Mouse (Mus musculus) heart, embryonic 16.5 days (tissue): ENCODE measurements around the gene Soat1. TPM values are rescaled to one million over a fixed set of nuclear protein-coding genes. Genes with fewer than 3 reads are reported as not detected.
"Not testable (repeated sequence)": the region's sequence is repeated elsewhere in the genome, so short reads cannot be mapped to it uniquely, and the experiment has no call there.

ENCODE experiments used
- ATAC-seq: fragments of 200-750 bp; cut with Nextera tagmentation; replicated peaks from 2 replicates; pipeline ENCODE4 v1.8.0; 2017; ENCODE audit warnings: moderate number of reproducible peaks; ENCODE audit not compliant: insufficient read depth, low FRiP score; ENCODE audit errors: extremely low read depth
- H3K27ac ChIP-seq: fragments of 300-500 bp; sonication (generic); 2 replicates; pipeline ENCODE4 v1.5.1; 2014; ENCODE audit warnings: mild to moderate bottlenecking, low read length, control low read depth, moderate library complexity
- H3K27me3 ChIP-seq: fragments of 300-500 bp; sonication (generic); 2 replicates; pipeline ENCODE4 v1.6.1; 2014; ENCODE audit warnings: low read length, mixed read lengths; ENCODE audit not compliant: control insufficient read depth, insufficient read depth
- H3K36me3 ChIP-seq: fragments of 300-500 bp; sonication (generic); 2 replicates; pipeline ENCODE4 v1.6.1; 2014; ENCODE audit not compliant: control insufficient read depth, insufficient read depth
- H3K4me1 ChIP-seq: fragments of 300-500 bp; sonication (generic); 2 replicates; pipeline ENCODE4 v1.6.1; 2014; ENCODE audit warnings: low read length, mixed read lengths; ENCODE audit not compliant: control insufficient read depth, insufficient read depth
- H3K4me2 ChIP-seq: fragments of 300-500 bp; sonication (generic); 2 replicates; pipeline ENCODE4 v1.6.1; 2014; ENCODE audit warnings: low read depth, mild to moderate bottlenecking, control low read depth, low read length
- H3K4me3 ChIP-seq: fragments of 300-500 bp; sonication (generic); 2 replicates; pipeline ENCODE4 v1.5.1; 2014; ENCODE audit warnings: mild to moderate bottlenecking, control low read depth, low read length
- H3K9ac ChIP-seq: fragments of 300-500 bp; sonication (generic); 2 replicates; pipeline ENCODE4 v1.6.1; 2014; ENCODE audit warnings: low read length, control low read depth
- H3K9me3 ChIP-seq: fragments of 300-500 bp; sonication (generic); replicated peaks from 2 replicates; pipeline ENCODE4 v1.6.1; 2016; ENCODE audit warnings: low read length; ENCODE audit not compliant: control insufficient read depth
- WGBS: fragments of 180-500 bp; shearing (Covaris S2); extraction: QIAGEN DNeasy Blood & Tissue Kit; methylation state at CpG from one replicate; pipeline ENCODE4 v1.1.7; 2014; 5-methylcytosine and 5-hydroxymethylcytosine counted together
- polyA plus RNA-seq: library from polyadenylated mRNA; unstranded; fragments of >200 nt; fragmentation: Nextera tagmentation; extraction: Ambion mirVana; gene quantifications from 2 replicates; pipeline ENCODE4 v1.2.1, GENCODE M21; 2015

The Soat1 gene
- 25.0 and 27.5 TPM in 2 replicates for polyA plus RNA-seq

DNA sequence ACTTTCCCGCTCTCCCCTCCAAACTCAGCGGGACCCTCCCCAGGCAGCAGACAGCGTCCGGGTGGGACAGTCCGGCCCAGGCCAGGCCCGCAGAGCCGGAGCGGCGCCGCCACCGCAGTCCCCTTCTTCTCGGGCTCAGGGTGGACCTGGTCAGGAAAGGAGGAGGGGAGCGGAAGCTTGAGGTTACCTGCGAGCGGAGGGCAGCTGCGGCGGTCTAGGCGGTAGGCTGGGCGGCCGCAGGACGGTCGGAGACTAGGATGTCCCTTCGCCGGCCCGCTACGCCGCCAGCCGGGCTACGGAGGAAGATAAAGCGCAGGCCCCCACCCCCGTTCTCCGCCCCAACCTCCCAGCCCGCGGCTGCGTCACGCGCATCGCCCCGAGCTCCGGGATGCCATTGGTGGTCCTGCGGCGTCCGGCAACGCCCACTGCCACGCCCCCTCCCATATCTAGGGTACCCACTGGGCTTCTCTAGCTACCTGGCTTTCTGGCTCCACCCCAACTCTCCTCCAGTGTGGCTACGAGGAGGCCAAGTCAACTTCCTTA is at the start of gene Soat1:
TSS of gene Soat1 (minus strand) at position 371 of the 543 bp plus-strand sequence.
- no peaks in the 10 kb centered on the region for H3K27me3 ChIP-seq
- H3K9me3 ChIP-seq = peaks cover 6% of the 10 kb centered on the region
- peak within 1 kb of the TSS; percentile 74 for H3K4me2 ChIP-seq
- peaks cover 7% of the 10 kb centered on the region for H3K4me1 ChIP-seq
- peak within 1 kb of the TSS; percentile 83 for H3K4me3 ChIP-seq
- peak within 1 kb of the TSS; percentile 79 for H3K9ac ChIP-seq
- H3K27ac ChIP-seq = peak within 1 kb of the TSS; percentile 65
- peak; percentile 92 for ATAC-seq
- WGBS = under 1% methylated on average over 45 of the region's 46 CpGs
- no peaks in the 10 kb centered on the region for H3K36me3 ChIP-seq

DNA sequence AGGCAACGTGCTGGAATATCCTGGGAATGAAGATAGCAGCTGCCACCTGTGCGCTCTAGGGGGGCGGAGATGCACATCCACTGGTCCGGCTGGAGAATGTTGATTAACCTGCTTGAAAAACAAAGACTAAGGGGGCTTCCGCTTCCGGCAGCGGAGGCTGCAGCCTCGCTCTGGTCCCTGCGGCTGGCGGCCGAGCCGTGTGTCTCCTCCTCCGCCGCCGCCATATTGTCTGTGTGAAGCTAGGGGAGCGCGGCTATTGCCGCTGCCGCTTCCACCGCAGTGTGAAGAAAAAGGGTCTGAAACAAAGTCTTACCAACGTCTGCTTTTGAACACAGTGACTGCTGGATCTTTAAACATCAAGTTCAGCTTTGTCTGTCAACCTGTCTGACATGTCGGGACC is 49.7 kb upstream of the Soat1 start, which contains the start of gene Gm10031:
TSS of gene Gm10031 (plus strand) at position 171 of the 400 bp plus-strand sequence.
- 89% methylated on average over 21 of the region's 22 CpGs for WGBS
- H3K4me1 ChIP-seq, H3K27me3 ChIP-seq, H3K9ac ChIP-seq, H3K4me2 ChIP-seq, H3K9me3 ChIP-seq, H3K4me3 ChIP-seq, H3K36me3 ChIP-seq, H3K27ac ChIP-seq: not testable (repeated sequence)
- peak; percentile 81 for ATAC-seq

DNA sequence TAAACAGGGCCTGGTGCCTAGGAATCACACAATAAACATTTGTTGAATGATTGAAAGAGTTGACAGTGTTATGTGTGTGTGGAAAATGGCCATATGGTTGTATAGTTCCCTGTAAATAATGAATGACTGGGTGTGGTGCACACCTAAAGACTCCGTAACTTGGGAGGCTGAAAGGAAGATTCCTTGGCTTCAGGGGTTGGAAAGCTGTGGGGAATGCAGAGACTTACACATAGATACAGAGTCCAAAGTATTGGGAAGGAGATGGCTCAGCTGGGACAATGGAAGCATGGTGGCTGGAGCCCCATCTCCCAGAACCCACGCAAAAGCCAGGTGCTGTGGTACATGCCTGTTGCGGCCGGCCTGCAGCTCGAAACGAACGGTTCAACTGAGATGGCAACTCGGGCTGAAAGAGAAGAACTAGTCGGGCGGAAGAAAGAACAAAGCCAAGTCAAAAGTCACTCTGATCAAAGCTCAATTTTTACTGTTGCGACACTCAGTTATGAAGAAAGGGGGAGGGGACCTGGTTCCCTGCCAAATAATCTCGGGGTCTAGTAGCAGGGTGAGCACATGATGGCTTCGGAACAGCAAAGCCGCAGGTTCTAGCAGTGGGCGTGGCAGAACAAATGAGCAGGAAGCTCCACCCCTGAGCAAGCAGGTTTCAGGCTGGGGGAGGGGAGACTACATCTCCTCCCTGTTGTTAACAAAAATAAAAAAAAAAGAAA is 47.8 kb upstream of the Soat1 start:
- no peaks in the 10 kb centered on the region for H3K4me1 ChIP-seq
- no peak overlapping the region for H3K4me3 ChIP-seq
- no peaks in the 10 kb centered on the region for H3K36me3 ChIP-seq
- no peak overlapping the region for H3K4me2 ChIP-seq
- H3K27me3 ChIP-seq = no peaks in the 10 kb centered on the region
- H3K9me3 ChIP-seq = no peaks in the 10 kb centered on the region
- no peak overlapping the region for H3K27ac ChIP-seq
- H3K9ac ChIP-seq = no peak overlapping the region
- 67% methylated on average over 15 of the region's 15 CpGs for WGBS
- ATAC-seq = no peak

DNA sequence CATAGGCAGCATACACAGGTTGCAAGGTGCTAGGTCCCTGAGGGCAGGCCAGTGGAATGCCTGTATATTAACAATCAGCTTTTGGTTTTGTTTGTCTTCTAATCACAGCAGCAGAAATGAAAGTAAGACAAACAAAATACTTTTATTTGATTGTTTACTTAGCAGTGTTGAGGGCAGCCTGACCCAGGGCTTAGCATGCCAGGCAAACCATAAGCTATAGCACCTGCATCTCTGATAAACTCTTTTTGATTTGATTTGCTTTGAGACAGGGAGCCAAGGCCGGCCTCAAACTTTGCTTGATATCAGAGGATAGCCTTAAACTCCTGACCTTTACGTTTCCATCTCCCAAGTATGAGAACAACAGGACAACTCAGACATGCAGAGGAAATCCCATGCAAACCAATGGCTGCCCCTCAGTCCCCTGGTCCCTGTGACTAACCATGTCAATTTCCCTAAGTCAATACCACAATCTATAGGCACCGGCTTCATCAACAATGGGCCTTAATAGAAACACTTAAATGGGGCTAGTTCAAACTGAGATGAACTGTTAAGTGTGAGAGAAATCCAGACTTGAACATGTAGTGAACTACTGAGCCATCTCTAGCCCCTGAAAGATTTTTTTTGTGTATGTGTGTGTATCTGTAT is 46.1 kb upstream of the Soat1 start:
- no peaks in the 10 kb centered on the region for H3K9me3 ChIP-seq
- 65% methylated on average over 3 of the region's 3 CpGs for WGBS
- H3K36me3 ChIP-seq = no peaks in the 10 kb centered on the region
- no peak for ATAC-seq
- H3K4me1 ChIP-seq = no peaks in the 10 kb centered on the region
- no peak overlapping the region for H3K4me2 ChIP-seq
- H3K9ac ChIP-seq = no peak overlapping the region
- H3K27me3 ChIP-seq = no peaks in the 10 kb centered on the region
- no peak overlapping the region for H3K27ac ChIP-seq
- no peak overlapping the region for H3K4me3 ChIP-seq

DNA sequence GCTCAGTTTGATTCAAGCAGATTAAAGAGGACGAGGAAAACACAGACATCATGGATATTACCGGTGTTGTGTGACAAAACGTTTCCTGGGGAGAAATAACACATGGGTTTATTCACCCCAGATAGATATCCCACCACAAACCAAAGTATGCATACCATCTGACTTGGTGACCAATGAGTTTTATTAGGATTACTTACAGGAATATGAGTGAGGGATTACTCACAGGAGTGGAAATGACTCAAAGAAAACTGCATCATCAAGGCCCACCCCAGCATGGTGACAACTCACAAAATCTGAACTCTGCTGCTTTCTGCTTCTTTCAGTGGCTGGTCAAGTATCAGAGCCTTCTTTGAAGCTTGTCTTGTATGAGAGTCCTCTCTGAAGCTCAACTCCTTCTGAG is 33.6 kb upstream of the Soat1 start:
- no peak overlapping the region for H3K27ac ChIP-seq
- no peaks in the 10 kb centered on the region for H3K27me3 ChIP-seq
- H3K4me3 ChIP-seq = no peak overlapping the region
- no peaks in the 10 kb centered on the region for H3K9me3 ChIP-seq
- no peak overlapping the region for H3K4me2 ChIP-seq
- H3K4me1 ChIP-seq = no peaks in the 10 kb centered on the region
- no peak overlapping the region for H3K9ac ChIP-seq
- 73% methylated on average over 3 of the region's 3 CpGs for WGBS
- no peaks in the 10 kb centered on the region for H3K36me3 ChIP-seq
- ATAC-seq = no peak

DNA sequence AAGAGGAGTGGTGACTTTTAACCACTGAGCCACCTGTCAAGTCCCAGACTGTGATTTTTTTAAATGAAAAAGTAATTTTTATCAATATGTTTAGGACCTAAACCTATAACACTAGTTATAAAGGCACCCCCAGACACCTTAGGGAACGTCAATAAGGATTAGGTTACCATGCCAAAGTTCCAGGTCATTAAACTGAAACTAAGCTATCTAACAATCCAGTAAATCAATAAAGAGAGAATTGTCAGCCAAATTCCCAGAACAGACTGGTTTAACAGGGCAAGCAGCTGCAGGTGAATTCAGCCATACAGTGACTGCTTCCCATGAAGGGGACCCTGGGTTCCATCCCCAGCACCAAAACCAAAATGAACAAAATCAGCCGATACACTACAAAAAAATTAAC is 31.8 kb upstream of the Soat1 start:
- Histone ChIP-seq H3K9ac (no peak overlapping the region), H3K4me1 (no peaks in the 10 kb centered on the region), H3K27me3 (no peaks in the 10 kb centered on the region), H3K4me3 (no peak overlapping the region), H3K4me2 (no peak overlapping the region), H3K36me3 (no peaks in the 10 kb centered on the region), H3K9me3 (no peaks in the 10 kb centered on the region), H3K27ac (no peak overlapping the region)
- no peak for ATAC-seq
- WGBS = 89% methylated on average over 2 of the region's 2 CpGs

DNA sequence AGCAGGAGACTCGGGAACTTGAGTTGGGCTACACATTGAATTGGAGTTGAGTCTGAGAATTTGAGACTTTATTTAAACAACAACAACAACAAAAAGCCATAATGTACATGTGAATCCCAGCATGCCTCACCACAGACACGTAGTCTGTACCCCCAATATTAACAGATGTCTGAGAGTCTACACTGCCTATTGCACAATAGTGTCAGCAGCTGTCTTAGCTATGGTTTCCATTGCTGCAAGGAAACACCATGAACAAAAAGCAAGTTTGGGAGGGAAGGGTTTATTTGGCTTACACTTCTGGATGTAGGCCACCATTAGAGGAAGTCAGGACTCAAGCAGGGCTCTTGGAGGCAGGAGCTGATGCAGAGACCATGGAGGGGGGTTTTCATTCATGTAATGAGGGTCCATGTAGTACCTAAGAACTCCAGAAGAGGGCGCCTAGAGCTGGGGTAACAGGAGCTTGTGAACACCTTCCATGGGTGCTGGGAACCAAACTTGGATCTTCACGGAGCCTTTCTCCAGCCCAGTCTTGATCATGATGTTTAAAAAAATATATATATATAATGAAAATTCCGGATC is 30.9 kb upstream of the Soat1 start:
- no peaks in the 10 kb centered on the region for H3K9me3 ChIP-seq
- H3K9ac ChIP-seq = no peak overlapping the region
- no peak overlapping the region for H3K4me3 ChIP-seq
- H3K4me2 ChIP-seq = no peak overlapping the region
- no peaks in the 10 kb centered on the region for H3K27me3 ChIP-seq
- H3K27ac ChIP-seq = no peak overlapping the region
- H3K36me3 ChIP-seq = no peaks in the 10 kb centered on the region
- no peak for ATAC-seq
- 69% methylated on average over 5 of the region's 5 CpGs for WGBS
- no peaks in the 10 kb centered on the region for H3K4me1 ChIP-seq

DNA sequence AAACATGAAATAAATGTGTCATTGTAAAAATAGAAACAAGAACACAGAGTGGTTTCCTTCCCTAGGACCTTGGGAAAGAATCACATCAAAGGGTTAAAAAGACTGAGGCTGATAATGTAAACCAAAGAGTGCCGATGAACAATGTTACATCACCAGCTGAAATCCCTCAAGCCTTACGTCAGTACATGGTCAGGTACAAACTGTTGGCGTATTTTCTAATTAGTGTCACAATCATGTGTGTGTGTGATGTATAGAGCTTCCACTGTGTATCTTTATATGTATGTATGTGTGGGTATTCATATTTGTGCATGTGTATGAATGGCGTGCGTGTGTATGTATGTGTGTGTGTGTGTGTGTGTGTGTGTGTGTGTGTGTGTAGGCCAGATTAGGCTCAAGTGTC is 22.8 kb upstream of the Soat1 start:
- Histone ChIP-seq H3K4me1 (no peaks in the 10 kb centered on the region), H3K27me3 (no peaks in the 10 kb centered on the region), H3K4me3 (no peak overlapping the region), H3K9ac (no peak overlapping the region), H3K4me2 (no peak overlapping the region), H3K36me3 (no peaks in the 10 kb centered on the region), H3K9me3 (no peaks in the 10 kb centered on the region), H3K27ac (no peak overlapping the region)
- ATAC-seq = no peak
- 70% methylated on average over 5 of the region's 5 CpGs for WGBS

DNA sequence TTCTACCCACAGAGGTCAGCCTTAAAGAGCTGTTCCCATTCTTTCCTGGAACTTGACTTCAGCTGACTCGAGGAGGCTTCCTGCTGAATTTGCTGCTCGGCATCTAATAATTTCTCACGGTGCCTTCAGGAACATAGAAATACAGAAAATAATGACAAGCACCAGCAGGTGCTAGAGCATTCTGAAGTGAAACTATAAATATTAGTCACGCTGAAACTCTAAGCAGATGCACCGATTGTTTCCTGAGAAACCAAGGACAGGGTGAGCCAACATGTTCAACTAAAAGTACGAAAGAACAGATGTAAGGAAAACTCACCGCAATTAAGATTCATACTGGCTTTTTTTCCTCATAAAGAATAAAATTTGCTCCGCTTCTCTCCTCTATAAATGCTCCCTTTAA is 20.9 kb upstream of the Soat1 start:
- H3K4me3 ChIP-seq = no peak overlapping the region
- H3K4me2 ChIP-seq = no peak overlapping the region
- H3K9me3 ChIP-seq = no peaks in the 10 kb centered on the region
- no peak overlapping the region for H3K9ac ChIP-seq
- H3K27ac ChIP-seq = no peak overlapping the region
- H3K36me3 ChIP-seq = no peaks in the 10 kb centered on the region
- ATAC-seq = no peak
- WGBS = 82% methylated on average over 8 of the region's 8 CpGs
- H3K27me3 ChIP-seq = no peaks in the 10 kb centered on the region
- H3K4me1 ChIP-seq = no peaks in the 10 kb centered on the region
